Mouse (Mus musculus) Patski (cell line): Measurements from ENCODE around the gene 4930579F01Rik. TPM values are rescaled to one million over a fixed set of nuclear protein-coding genes. Genes with fewer than 3 reads are reported as not detected.
"Not testable (repeated sequence)": the region's sequence is repeated elsewhere in the genome, so short reads cannot be mapped to it uniquely, and the experiment has no call there.

Source experiments
- ATAC-seq: fragments of 100-300 bp; one replicate; pipeline ENCODE4 v1.8.0; 2021
- CTCF ChIA-PET: fragments of 350-600 bp; sonication (Branson Sonifier 250); formaldehyde crosslinking; loops from one replicate; lab custom pipeline; 2022; ENCODE audit warnings: inconsistent platforms; lab: Charles Lee
- POLR2A ChIA-PET: fragments of 350-600 bp; sonication (Branson Sonifier 250); formaldehyde crosslinking; loops from one replicate; lab custom pipeline; 2022; ENCODE audit warnings: antibody characterized with exemption, inconsistent platforms; lab: Charles Lee
- DNase-seq: peaks from one replicate; pipeline ENCODE4 v3.0.0-alpha.2; 2011; ENCODE audit warnings: low read depth, low spot score
- H3K27me3 ChIP-seq: fragments of 371-371 bp; one replicate; pipeline ENCODE4 v1.5.1; 2021
- CTCF ChIP-seq: fragments of 100-300 bp; IDR thresholded peaks from one replicate; pipeline ENCODE4 v1.5.1; 2021
- in situ Hi-C: fragments of 300-500 bp; cut with MboI; formaldehyde crosslinking; loops from 3 replicates; pipeline ENCODE4 v1.11.1; 2018; ENCODE audit warnings: low pct_unique_long_range_greater_than_20kb, mixed read lengths
- polyA plus RNA-seq: library from polyadenylated mRNA; unstranded; gene quantifications from one replicate; pipeline ENCODE4 v1.2.3, GENCODE M21; 2021

Gene 4930579F01Rik
- polyA plus RNA-seq, 1 experiment from 2014 or later: not detected

DNA sequence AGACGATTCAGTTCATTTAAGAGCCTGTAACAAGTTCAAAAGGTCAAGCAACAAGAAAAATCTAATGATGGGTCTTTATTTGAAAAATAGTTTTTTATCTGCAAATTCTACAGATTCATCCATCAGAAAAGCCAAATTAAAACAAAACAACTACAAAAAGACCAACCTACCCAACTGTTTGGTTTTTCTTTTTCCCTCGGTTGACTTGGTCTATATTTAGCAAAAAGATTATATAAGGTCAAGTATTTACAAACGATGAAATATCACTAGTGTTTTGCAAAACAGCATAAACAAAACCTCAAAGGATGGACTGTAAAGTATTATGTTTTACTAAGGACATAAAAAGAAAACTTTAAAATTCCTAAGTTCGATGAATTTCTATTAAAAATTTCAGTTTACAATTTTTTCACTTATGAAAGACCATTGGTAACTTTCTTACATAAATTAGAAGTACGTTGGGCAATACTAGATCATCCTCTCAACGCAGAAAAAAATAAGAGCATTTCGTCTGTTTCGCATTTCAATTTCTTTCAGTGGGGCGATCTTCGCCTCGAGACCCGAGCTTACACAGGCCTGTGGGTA lies 50.8 kb downstream of the 4930579F01Rik start:
- CTCF ChIA-PET: interaction anchor here (1.2 to 3.8 kb wide), 8 partner anchors 9 to 363 kb away, joined by 3 to 42 read pairs (median 6); no protein-coding TSS in a partner anchor
- H3K27me3 ChIP-seq: no peaks in the 10 kb centered on the region
- no peak for DNase-seq
- in situ Hi-C loops: loop anchor here (5.0 kb wide), 1 partner anchor 276 kb away; the partner anchor contains the start of gene Dnajb14
- no peak for ATAC-seq
- no peak for TF ChIP-seq CTCF
- POLR2A ChIA-PET: interaction anchor here (0.8 to 3.6 kb wide), 6 partner anchors 79 to 298 kb away, joined by 3 to 24 read pairs (median 6); no protein-coding TSS in a partner anchor

DNA sequence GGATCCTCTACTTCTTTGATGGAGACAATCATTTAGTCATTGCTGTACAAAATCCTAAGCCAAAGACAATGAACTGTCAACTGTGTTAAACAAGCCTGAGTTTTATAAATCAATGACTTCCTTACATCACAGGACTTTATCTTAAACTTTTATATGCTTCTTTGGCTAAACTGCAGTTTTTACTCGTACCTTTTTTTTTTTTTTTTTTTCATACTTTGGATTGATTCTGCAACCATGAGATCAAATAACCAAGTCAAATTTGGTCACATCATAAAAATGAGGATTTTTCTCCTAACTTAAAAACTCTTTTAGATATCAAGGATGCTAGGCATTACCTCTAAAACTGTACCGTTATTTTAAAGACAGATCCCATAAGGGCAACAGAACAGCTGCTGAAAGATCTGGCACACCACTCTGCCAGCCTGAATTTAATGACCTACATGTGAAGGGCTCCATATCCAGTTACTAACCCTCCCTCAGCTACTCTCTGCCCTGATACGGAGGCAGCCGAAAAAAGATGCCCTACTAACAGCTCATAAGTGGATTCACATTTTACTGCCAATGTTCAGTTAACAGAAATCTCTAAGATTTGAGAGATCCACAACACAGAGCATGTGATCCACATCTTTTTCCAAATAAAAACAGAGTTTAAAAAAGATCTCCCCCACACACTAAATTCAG lies 51.4 kb downstream of the 4930579F01Rik start:
- ATAC-seq: no peak
- TF ChIP-seq CTCF: no peak
- no peaks in the 10 kb centered on the region for H3K27me3 ChIP-seq
- CTCF ChIA-PET: interaction anchor here (1.2 to 2.5 kb wide), 2 partner anchors 45 to 151 kb away, joined by 5 to 16 read pairs; no protein-coding TSS in a partner anchor
- DNase-seq: no peak
- in situ Hi-C loops: loop anchor here (5.0 kb wide), 1 partner anchor 275 kb away; the partner anchor contains the start of gene Dnajb14
- POLR2A ChIA-PET: interaction anchor here (0.8 to 1.1 kb wide), 2 partner anchors 82 to 297 kb away, joined by 3 to 5 read pairs; no protein-coding TSS in a partner anchor

DNA sequence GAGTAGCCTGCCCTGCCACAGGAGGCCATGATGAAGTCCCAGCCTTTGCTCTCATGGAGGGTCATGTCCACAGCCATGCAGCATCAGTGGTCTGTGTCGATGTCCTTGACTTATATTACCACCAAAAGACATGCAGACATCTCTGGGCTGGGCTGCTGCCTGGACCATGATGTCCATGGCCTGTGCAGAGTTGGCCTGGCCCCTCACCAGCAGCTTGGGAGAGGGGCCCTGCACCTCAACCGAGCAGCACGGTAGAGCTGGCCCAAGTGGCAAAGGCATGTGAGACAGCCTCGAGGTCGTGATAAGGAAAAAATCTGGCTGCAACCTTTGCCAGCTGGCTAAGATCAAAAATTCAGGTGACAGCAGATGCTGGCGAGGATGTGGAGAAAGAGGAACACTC lies 54.0 kb downstream of the 4930579F01Rik start:
- POLR2A ChIA-PET: no interaction called here
- in situ Hi-C loops: loop anchor here (5.0 kb wide), 1 partner anchor 272 kb away; the partner anchor contains the start of gene Dnajb14
- CTCF ChIA-PET: no interaction called here
- no peaks in the 10 kb centered on the region for H3K27me3 ChIP-seq
- no peak for ATAC-seq
- no peak for TF ChIP-seq CTCF
- no peak for DNase-seq

DNA sequence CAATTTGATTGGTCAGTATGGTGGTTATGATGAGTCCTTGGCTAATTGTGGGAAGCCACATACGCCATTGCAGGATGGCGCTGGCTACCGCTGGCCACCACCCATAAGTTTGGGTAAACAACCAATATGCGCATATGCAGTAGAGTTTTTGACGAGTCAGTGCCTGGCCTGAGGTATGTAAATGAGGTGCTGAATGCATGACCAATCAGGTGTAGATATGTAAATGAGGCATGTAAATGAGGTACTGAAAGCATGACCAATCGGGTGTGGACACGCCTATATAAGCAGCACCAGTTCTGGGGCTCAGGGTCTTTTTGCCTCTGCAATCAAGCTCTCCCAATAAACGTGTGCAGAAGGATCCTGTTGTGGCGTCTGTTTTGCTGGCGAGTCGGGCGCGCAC lies 55.5 kb downstream of the 4930579F01Rik start:
- CTCF ChIA-PET: interaction anchor here (2.3 kb wide), 1 partner anchor 147 kb away, joined by 8 read pairs; no protein-coding TSS in a partner anchor

DNA sequence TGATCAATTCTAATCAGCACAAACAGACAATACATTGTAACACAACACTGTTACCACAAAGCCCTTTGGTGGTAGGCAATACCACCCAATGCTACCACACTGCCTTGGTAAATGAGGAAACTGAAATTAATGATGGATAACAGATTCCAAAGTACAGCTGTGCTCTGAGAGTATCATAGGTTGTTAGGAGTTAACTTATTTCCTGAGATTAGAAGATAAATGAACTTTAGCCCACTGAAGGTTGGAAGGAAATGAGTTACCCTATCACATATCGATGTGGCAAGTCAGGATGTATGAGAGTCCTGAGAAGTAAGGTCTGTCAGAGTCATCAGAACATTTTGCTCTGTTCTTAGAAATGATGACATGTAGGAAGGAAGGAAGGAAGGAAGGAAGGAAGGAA lies 59.1 kb downstream of the 4930579F01Rik start:
- POLR2A ChIA-PET: no interaction called here
- no peaks in the 10 kb centered on the region for H3K27me3 ChIP-seq
- ATAC-seq (no peak), DNase-seq (no peak)
- in situ Hi-C loops: no loop called here
- no peak for TF ChIP-seq CTCF
- CTCF ChIA-PET: no interaction called here

More for the DNA sequence above, 55.5 kb downstream of the 4930579F01Rik start:
- POLR2A ChIA-PET, ATAC-seq, DNase-seq, H3K27me3 ChIP-seq, in situ Hi-C loops: not testable (repeated sequence)

DNA sequence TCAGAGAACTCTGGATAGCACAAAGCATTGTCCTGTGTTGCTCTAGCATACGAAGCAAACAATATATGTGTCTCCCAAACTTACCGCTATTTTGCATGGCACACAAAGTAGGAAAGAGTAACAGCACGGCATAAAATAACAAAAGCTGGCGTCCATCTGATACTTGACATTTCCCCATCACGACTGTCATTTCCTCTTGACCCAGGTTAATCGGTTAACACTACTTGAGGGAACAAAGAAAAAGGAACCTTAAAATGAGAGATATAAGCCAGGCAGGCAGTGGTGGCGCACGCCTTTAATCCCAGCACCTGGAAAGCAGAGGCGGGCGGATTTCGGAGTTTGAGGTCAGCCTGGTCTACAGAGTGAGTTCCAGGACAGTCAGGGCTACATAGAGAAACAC lies 59.7 kb downstream of the 4930579F01Rik start:
- TF ChIP-seq CTCF: no peak
- in situ Hi-C loops: no loop called here

DNA sequence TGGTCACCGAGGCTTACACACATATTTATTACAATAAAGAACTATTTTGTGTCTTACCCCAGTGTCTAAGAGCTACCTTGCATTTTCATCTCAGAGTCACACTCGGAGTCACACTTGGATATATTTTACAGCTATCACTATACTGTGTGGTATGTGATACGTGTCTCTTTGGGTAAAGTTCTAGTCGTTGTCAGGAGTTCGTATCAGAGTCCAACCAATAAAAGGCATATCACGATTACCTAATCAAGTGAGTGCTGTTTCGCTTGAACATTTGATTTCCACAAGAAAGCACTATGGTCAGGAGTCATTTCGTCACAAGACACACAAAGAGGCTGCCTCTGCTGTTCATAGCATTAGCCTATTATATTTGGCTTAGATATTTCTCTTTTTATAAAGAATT lies 60.2 kb downstream of the 4930579F01Rik start:
- no peak for ATAC-seq
- in situ Hi-C loops: no loop called here
- DNase-seq: no peak
- H3K27me3 ChIP-seq: no peaks in the 10 kb centered on the region
- no peak for TF ChIP-seq CTCF
- CTCF ChIA-PET: no interaction called here
- POLR2A ChIA-PET: no interaction called here

More for the DNA sequence above, 59.7 kb downstream of the 4930579F01Rik start:
- POLR2A ChIA-PET: no interaction called here
- no peaks in the 10 kb centered on the region for H3K27me3 ChIP-seq
- ATAC-seq: no peak
- CTCF ChIA-PET: no interaction called here
- no peak for DNase-seq

DNA sequence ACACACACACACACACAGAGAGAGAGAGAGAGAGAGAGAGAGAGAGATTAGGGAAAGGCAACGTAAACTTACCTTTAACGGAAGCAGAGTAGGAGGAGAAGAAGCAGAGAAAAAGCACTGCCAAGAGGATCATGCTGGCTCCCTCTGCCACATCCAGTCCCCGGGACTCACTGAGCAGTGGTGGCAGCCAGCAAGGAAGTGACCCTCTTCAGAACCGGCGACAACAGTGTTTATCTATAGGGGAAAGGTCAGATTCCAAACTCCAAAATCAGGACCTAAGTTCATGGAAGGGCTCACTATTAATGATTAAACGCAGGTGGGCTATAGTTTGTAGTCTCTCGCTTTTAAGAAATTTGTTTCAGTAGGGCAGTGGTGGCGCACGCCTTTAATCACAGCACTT lies 62.5 kb downstream of the 4930579F01Rik start:
- DNase-seq (no peak), ATAC-seq (no peak)
- CTCF ChIA-PET: interaction anchor here (1.2 kb wide), 1 partner anchor 12 kb away, joined by 3 read pairs; no protein-coding TSS in a partner anchor
- no peaks in the 10 kb centered on the region for H3K27me3 ChIP-seq
- TF ChIP-seq CTCF: no peak
- in situ Hi-C loops: no loop called here
- POLR2A ChIA-PET: no interaction called here

DNA sequence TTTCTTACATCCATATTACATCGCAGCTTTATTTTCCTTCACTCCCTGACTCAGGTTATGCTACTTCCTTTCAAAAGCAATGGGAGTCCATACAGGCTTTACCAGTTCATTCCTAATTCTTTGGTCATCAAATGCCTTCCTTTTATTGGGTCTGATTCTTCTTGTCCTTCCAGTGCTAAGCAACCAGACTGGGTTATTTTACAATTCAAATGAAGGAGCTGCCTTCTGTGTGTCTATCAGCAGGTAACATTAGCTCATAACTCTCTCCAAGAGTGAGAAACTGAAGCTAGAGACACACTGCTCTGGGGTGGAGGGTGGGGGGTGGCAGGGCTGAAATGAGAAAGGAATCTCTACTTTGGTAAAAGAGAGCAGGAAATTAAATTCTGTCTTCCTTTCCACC lies 62.9 kb downstream of the 4930579F01Rik start:
- DNase-seq: no peak
- in situ Hi-C loops: no loop called here
- ATAC-seq: no peak
- ChIA-PET CTCF (interaction anchor here (1.2 kb wide), 1 partner anchor 12 kb away, joined by 3 read pairs; no protein-coding TSS in a partner anchor), POLR2A (no interaction called here)
- H3K27me3 ChIP-seq: no peaks in the 10 kb centered on the region
- TF ChIP-seq CTCF: no peak

DNA sequence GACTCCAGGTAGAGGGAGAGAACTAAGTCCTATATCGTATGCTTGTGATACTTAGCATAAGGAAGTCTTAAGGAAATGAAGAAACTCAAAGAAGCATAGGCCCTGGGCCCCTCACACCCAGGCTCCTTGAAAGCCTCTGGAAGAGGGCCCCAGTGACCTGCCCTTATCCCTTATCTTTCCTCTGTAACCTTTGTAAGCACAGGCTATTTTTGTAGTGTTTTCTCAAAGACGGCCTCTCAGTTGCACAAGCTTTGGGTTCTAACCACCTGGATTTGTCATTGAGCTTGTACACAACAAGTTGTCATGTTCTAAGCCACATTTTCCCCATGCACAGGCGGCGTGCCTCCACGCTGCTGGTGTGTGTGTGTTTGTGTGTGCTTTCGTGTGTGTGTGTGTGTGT lies 64.5 kb downstream of the 4930579F01Rik start:
- no peak for DNase-seq
- in situ Hi-C loops: no loop called here
- ATAC-seq: no peak
- POLR2A ChIA-PET: no interaction called here
- no peak for TF ChIP-seq CTCF
- CTCF ChIA-PET: no interaction called here
- no peaks in the 10 kb centered on the region for H3K27me3 ChIP-seq

DNA sequence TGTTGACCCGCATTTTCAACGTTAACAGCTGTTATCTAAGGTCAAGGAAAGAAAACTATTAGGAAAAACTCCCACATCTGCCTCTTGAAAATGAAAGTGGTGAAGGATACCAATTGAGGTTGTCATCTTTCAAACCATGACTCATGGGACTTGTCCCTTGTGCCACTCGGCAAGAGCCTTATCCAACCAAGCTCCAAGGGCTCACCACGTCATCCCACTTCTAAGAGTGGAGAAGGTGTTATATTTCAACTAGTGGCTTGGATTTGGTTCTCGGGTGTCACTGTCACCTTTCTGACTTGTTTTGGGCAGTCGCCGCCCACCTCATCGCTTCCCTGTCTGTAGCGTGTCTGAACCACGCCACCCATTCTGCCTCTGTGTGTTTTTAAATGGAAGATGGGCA lies 69.8 kb downstream of the 4930579F01Rik start:
- POLR2A ChIA-PET: no interaction called here
- DNase-seq: no peak
- CTCF ChIA-PET: interaction anchor here (1.3 kb wide), 1 partner anchor 132 kb away, joined by 4 read pairs; no protein-coding TSS in a partner anchor
- in situ Hi-C loops: no loop called here
- no peak for ATAC-seq
- H3K27me3 ChIP-seq: no peaks in the 10 kb centered on the region
- no peak for TF ChIP-seq CTCF
